Mouse (Mus musculus) liver, postnatal 0 days (tissue): ENCODE measurements at regions not wholly inside any gene's neighbourhood (a gene's known extent, or its start where the extent isn't known, plus 50 kb on each side); places are given as distances from the start of the nearest gene placed in this dataset.

ENCODE experiments used
- CTCF ChIP-seq: sonication (generic); IDR thresholded peaks from 2 replicates; pipeline ENCODE4 v1.5.1; 2016; ENCODE audit warnings: antibody characterized with exemption, low read depth
- EP300 ChIP-seq: IDR thresholded peaks from 2 replicates; pipeline ENCODE4 v1.6.1; 2016; ENCODE audit warnings: antibody characterized with exemption, low read depth, mild to moderate bottlenecking

GRCm38 (mm10) chr5:133731871-133732270 lies 367.6 kb upstream of the Castor2 start:
- TF ChIP-seq CTCF (no peak), EP300 (no peak)
